Mouse (Mus musculus): Measurements from ENCODE around the gene Afmid. TPM values are rescaled to one million over a fixed set of nuclear protein-coding genes. Genes with fewer than 3 reads are reported as not detected.

Afmid gene
- polyA plus RNA-seq, 1 experiment: 4.1 TPM

DNA sequence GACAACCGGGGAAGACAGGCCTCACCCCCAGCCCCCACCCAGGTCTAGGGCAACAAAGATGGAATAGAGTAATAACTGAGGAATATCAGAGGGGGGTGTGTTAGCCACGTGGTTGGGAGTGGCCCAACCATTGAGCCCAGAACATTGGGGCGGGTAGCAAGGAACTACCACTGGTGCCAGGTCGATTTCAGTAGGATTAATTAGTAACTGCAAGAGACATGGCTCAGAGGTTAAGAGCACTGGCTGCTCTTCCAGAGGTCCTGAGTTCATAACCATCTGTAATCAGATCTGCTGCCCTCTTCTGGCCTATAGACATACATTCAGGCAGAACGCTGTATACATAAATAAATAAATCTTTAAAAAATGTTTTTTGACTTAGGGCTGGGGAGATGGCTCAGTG, 20.9 kb downstream of the Afmid start:
- DNase-seq (ENCODE audit: extremely low spot score in 1 of 2, low spot score in 1 of 2): no peak

DNA sequence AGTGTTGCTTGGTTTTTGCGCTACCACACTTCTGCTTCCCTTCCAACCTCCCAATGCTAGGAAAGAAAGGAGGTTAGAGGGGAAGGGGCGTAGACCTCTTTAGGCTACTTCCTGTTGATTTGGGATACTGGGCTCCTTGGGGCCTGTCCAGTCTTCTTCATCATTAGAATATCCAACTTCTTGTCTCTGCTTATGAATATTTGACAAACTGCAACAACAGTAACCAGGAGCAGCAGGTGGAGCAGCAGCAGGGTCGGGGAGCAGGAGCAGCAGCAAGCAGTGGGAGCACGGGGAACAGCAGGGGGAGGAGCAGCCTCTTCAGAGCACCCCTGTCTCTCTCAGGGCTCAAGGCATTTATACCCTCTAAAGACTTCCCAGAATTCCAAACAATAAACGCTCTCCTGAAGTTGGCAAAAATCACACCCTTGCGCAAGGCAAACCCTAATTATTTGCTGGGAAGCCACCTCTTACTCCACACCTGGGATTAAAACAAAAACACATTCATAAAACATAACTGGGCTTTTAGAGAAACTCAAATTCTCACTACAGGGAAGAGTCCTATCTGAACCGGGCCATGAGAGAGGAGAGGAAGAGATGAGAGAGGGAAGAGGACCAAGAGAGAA, 22.0 kb downstream of the Afmid start:
- no peak for DNase-seq (ENCODE audit: extremely low spot score in 1 of 2, low spot score in 1 of 2)

DNA sequence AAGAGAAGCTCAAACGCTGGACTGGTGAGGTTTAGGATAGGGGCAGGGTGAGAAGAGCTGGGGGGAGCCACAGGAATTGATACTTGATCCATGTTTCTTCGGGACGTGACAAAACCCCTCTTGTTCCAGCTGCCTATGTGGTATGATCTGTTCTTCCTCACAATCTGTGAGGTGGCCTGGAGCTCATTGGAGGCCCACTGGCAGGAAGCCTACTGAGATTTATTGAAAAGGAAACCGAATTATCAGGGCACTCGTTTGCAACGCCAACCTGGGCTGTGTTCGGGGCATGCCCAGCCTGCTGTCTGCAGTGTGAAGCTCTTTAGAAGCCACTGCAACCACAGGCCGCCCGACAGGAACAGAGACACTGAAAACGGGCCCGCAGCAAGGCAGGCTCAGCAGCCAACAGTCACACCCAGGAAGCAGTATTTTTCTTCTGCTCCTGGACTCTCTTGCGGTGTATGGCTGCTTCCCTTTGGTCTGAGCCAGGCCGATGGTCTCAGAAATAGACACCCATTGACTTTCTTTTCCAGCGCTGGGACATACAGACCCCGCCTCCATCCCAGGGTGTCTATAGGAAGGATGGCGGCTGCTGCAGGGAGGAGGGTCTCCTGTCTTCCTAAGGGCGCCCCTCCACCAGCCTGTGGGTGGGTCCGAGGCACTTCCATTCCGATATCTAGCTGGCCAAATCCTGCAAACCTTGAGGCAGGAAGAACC, 22.7 kb downstream of the Afmid start:
- no peak for DNase-seq (ENCODE audit: extremely low spot score in 1 of 2, low spot score in 1 of 2)

DNA sequence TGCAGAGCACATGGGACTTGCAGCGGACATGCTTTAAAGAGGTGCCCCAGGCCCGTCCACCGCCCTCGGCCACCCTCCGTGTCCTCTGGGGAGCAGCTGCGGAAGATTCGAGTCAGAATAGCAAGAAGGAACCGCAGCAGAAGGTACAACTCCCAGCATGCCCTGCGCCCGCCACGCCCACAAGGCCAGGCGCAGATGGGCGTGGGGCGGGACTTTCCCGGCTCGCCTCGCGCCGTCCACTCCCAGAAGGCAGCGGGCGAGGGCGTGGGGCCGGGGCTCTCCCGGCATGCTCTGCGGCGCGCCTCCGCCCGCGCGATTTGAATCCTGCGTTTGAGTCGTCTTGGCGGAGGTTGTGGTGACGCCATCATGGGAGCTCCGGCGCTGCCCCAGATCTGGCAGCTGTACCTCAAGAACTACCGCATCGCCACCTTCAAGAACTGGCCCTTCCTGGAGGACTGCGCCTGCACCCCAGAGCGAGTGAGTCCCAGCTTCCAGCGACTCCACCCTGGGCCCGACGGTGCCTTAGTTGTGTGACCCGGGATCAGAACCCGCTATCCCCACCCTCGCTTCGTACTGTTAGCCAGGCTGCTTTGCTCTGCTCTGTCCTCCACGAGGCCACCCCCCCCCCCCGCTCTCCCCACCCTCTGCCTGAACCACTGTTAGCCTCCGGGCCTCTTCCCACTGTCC, 23.4 kb downstream of the Afmid start, which contains the start of gene Birc5:
Gene Birc5 (plus strand): TSS at position 267 of the 687 bp plus-strand sequence.
- peak; percentile 86 to 96 for DNase-seq (ENCODE audit: extremely low spot score in 1 of 2, low spot score in 1 of 2)

DNA sequence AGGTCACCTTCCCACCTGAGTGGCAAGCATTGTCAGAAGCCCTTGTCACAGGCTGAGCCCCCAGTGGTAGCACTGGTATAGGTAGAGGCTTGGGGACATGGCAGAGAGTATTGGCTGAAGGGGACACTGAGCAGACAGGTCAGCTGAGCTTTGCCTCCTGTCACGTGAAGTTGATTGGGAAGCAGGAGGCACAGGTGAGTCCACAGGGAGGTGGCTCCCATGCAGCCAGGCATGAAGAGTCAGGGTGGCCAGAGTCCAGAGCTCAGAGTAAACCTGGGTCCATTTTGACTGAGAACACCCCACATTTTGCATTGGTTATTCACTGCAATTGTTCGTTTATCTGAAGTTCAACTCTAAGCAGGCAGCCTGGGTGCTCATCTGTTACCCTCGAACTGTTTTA, 27.2 kb downstream of the Afmid start:
- no peak for DNase-seq (ENCODE audit: extremely low spot score in 1 of 2, low spot score in 1 of 2)

DNA sequence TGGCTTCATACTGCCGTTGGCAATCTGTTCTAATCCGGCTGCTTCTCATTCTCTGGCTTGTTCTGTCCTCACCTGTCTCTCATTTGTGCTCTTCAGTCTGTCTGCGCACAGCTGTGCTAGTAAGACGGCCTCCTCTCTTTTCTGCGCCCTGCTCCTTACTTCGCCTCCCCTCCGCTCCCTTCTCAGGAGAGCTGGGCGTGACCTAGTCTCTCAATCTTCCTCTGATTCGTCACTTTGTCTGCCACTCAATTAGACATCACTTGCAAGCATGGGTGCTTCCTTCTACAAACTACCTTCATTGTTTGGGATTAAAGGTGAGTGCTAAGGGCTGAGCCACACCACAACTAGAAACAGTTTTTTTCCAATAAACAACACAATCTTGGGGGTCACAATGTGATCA, 28.5 kb downstream of the Afmid start:
- DNase-seq (ENCODE audit: extremely low spot score in 1 of 2, low spot score in 1 of 2): no peak

DNA sequence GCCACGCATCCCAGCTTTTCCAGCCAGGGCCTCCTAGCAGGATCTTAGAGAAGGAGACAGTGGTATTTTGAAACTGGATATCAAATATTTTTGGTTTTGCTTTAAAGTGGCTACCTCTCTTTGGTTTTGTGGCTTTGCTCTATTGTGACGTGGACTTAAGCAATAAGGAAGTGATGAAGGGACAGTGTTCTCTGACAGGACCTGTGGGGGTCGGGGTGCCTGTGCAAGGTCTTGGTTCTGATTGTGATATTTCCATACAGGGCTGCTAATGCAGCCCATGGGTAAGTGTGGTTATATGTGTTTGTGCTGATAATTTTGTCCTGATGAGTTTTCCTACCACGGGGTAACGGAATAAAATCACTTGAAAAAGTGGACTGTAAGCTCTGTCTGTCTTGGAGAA, 29.6 kb downstream of the Afmid start:
- no peak for DNase-seq (ENCODE audit: extremely low spot score in 1 of 2, low spot score in 1 of 2)

DNA sequence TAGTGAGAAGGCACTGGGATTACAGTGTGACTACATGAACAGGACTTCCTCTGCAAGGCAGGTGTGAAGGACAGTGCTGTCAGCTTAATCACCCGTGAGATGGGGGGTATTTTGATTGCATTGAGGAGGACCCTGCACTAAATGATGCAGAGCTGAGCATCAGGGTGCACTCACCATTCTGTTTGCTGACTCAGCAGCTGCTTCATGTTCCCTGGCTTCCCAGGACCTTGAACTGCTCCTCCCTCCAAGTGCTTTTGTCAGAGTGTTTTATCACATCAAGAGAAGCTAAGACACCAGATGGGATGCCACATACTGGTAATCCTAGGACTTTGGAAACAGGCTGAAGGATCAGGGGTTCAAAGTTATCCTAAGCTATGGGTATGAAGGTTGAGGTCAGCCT, 30.3 kb downstream of the Afmid start:
- no peak for DNase-seq (ENCODE audit: extremely low spot score in 1 of 2, low spot score in 1 of 2)

DNA sequence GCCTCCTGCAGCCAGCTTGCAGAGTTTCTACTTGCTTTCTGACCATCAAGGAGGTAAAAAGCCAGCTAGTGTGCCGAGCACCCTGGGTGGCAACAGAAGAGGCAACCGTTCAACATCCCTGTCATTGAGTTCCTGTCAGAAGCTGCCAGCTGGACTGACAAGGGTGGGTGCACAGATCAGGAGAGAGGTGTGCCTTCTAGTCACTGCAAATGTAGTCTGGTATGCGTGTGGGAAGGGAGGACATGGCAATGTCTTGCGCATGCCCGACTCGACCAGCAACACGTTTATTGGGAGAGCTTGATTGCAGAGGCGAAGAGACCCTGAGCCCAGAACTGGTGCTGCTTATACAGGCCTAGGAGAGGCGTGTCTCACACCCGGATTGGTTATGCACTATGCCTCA, 31.7 kb downstream of the Afmid start:
- DNase-seq (ENCODE audit: extremely low spot score in 1 of 2, low spot score in 1 of 2): no peak

DNA sequence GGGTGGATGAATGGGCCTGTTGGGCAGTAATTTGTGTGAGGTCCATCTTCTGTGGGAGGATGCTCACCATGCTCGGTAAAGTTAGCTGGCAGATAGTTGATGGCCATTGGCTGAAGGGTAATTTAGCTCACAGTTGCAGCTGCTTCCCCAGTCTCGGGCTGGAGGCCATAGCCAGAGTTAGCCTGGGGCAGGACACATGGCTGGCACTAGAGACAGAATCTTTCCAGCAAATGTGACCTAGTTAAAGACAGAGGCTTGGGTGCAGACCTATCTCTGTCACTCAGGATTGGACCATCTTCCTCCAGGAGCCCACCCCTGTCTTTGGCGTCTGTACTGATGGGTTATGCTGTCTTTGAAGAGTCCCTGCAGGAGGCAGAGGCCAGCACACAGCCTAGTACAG, 32.7 kb downstream of the Afmid start:
- DNase-seq (ENCODE audit: extremely low spot score in 1 of 2, low spot score in 1 of 2): no peak

DNA sequence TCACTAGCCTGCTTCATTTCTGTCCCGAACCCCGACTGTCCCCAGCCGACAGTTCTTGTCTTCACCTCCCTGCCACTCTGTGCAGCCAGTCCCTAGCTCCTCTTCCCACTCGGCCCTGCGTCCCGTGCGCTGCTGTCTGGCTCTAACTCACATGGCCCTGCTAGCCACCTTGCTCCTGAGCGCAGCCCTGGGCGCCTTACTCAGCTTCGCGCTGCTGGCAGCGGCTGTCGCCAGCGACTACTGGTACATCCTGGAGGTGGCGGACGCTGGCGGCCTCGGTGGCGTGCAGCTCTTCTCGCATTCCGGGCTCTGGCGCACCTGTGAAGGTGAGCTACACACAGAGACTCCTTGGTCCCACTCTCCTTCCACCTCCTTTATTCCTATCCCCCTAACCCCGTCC, 34.9 kb downstream of the Afmid start, which contains the start of gene Tmem235:
Gene Tmem235 (plus strand): TSS at position 152 of the 400 bp plus-strand sequence.
- no peak for DNase-seq (ENCODE audit: extremely low spot score in 1 of 2, low spot score in 1 of 2)

DNA sequence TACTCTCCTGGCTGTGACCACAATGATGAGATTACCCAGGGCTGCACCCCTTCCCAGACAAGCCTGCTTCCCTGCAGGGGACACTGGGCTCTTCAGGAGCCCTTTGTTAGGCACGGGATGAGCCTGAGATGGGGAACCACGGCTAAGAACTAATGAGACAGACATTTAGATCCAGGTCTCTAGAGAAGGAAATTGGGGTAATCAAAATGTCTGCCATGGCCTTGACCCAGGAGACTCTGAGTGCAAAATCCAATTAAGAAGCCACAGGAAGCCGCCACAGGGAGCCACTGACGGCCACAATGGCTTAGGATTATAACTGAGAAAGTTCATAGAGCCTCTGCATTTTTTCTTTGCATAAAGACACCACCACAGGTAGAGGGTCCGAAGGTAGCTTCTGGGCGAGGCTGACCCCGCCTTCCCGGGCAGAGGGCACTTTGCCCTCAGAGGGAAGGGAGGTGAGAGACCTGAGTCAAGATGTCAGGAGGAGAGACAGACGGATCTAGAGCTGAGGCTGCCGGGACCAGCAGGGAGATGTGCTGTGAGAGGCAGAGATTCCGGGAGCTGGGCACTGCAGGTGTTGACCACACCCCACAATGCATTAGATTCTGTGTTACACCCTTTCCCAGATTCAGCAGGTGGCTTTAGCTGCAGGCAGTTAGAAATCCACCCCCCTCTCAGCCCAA, 37.6 kb downstream of the Afmid start:
- no peak for DNase-seq (ENCODE audit: extremely low spot score in 1 of 2, low spot score in 1 of 2)

DNA sequence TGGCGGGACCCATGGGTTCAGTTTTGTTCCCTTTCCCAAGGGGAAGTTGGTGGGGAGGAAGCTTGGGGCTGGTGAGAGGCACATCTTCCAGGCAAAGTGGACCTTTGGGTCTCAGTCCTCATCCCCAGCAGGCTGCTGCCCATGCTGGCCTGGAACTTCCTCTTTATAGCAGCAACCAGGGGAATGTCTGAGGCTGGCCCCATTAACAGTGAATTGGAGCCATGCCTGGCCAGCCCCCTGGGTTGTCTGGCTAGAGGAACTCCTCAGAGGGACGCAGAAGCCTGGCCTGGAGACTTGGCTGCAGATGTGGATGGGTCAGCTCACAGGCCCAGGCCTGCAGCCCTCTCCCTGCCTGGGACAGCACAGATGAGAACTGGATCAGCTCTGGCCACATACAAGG, 39.1 kb downstream of the Afmid start:
- no peak for DNase-seq (ENCODE audit: extremely low spot score in 1 of 2, low spot score in 1 of 2)

DNA sequence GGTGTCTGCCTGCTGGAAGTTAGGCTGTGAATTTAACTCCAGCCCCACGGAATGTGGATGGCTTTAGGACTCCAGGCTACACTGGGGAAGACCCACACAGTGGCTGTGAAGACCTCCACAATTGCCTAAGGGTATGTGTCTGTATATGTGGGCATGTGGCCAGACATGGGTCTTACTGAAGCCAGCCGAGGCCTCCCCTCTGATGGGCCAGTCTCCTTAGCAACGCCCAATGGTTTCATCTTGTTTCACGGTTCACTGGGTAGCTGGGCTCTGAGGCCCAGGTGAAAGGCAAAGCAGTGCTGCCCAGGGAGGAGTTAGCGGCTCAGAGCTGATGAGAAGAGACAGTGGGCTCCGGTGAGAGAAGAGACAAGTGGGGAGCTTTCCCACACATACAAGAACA, 40.3 kb downstream of the Afmid start:
- no peak for DNase-seq (ENCODE audit: extremely low spot score in 1 of 2, low spot score in 1 of 2)

DNA sequence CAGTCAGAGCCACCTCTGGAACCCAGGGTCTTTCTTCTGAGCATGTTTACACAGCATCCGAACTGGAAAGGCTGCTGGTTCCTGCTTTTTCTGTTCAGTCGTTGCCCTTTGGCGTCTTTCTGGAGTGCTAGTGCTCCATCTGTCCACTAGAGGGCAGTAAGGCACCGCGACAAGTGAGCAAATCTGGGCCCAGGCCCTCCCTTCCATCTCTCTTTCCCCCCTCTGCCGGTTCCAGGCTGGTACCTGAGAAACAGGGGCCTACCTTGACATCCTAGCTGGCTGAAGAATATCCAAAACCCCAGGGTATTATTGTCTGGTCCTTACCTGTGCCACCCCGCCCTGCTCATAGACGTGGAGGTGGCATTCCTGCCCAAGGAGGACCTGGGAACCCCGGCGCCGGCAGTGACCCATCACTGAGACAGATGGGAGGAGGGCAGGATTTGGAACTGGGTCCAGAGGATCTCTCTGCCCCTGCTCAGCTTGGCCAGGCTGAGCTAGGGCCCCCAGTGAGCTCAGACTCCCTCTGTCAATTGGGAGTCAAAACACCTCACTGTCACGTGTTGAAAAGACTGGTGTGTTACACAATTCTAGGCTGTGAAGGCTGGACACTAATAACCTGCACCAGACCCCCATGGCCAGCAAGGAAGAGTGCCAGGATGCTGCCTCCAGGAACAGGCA, 45.1 kb downstream of the Afmid start:
- DNase-seq (ENCODE audit: extremely low spot score in 1 of 2, low spot score in 1 of 2): peak; percentile 66 to 91

DNA sequence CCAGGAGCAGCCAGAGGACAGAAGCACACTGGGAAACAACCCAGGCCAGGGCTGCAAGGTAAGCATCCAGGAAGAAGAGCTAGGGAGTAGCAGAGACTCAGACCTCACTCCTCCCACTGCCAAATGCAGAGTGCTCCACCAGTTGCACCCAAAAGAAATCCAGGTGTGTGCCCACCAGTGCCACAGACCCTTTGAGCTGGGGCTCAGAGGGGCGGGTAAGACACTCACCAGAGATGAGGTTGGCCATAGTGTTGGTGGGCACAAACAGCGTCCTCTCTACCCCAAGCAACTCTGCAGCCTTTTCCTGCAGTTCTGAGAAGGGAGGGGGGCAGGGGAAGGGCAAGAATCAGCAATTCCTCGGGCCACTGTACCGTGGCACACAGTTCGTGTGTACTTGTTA, 45.7 kb downstream of the Afmid start:
- no peak for DNase-seq (ENCODE audit: extremely low spot score in 1 of 2, low spot score in 1 of 2)

DNA sequence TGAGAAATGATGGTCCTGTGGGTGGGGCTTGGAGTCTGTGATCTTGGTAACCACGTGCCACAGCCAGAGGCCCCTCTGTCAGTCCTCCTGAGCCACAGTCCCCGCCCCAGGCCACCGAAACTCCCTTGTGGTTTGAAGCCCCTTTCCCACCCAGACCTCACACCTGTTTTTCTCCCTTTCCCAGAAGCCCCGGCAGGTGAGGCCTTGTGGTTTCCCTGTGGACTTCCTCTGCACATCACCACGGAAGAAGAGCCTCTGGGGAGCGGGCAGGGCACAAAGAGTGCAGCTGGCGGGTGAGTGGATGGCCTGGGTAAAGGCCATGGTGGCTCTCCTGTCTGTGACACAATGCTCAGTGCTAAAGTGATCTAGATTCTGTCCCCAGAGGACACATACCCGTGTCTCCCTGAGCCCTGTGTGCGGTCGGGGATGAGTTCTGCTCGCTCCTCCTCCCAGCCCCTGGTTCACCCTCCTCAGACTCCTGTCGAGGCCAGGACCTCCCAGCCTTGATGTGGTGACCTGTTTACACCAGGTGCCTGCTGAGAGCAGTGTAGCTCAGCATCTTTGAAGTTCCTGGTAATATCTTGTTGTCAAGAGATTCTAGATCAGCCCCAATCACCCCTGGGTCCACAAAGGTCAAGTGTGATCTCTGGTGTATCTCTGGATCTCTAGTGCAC, 46.3 kb downstream of the Afmid start:
- DNase-seq (ENCODE audit: extremely low spot score in 1 of 2, low spot score in 1 of 2): no peak

DNA sequence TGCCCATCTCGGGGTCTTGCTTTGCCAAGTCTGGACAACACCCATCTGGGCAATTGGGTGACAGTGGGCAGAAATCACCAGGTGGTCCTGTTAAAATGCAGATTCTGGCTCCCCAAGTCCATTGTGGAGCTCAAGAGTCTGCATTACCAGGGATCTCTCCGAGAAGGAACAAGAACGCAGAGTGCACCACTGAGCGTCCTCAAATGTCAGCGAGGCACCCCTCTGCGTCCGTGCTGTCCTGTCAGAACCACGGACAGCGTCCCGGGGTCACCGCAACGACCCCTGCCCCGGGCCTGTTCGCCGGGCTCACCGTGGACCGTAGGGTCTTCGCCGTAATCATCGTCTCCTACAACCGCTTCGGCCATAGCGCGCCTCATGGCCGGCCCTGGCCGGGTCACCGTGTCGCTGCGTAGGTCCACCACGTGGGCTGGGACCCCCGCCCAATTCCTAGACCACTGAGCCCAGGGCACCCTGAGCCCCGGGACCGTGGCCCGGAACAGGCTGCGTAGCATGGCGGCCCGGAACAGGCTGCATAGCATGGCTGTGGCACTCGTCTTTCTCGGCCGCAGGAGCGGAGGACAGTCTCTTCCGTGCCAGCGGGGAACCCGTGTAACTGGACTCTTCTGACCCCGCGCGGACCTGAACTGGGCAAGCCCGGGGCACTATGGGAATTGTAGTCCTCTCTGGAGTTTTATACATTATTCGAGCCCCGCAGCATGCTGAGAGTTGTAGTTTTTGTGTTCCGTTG, 47.3 kb downstream of the Afmid start, which contains the start of gene Tha1:
Gene Tha1 (minus strand): TSS at position 621 of the 748 bp plus-strand sequence.
- DNase-seq (ENCODE audit: extremely low spot score in 1 of 2, low spot score in 1 of 2): peak; percentile 72 to 90

DNA sequence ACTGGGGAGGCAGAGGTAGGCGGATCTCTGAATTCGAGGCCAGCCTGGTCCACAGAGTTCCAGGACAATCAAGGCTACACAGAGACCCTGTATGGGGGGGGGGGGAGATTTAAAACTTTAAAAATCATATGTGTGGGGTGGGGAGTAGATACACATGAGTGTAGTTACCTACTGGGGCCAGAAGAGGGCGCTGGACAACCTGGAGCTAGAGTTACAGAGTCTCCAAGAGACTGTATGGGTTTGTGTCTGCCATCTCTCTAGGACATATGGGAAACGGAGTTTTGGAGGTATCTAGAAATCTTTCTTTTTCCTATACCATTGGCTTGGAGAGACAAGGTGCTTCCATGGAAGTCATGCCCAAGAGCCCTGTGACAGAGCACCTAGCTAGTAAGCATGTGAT, 48.7 kb downstream of the Afmid start:
- DNase-seq (ENCODE audit: extremely low spot score in 1 of 2, low spot score in 1 of 2): no peak
